Mouse (Mus musculus) spleen, adult 2 months (tissue): ENCODE data around the gene Akr1a1.

Experiments
- CTCF ChIP-seq: fragments of 200-500 bp; IDR thresholded peaks from 2 replicates; pipeline ENCODE4 v1.5.1; 2011; ENCODE audit warnings: mild to moderate bottlenecking, inconsistent platforms; ENCODE audit not compliant: insufficient read depth, insufficient read length, insufficient replicate concordance; ENCODE audit errors: extremely low read depth
- POLR2A ChIP-seq: fragments of 200-500 bp; IDR thresholded peaks from 2 replicates; pipeline ENCODE4 v1.6.1; 2011; ENCODE audit warnings: low read depth, low read length, inconsistent platforms

- TF ChIP-seq CTCF = no peak
- TF ChIP-seq POLR2A = no peak
These were observed 17.8 kb upstream of the Akr1a1 start for GRCm38 (mm10) chr4:116669291-116669690.
